Mouse (Mus musculus): Measurements from ENCODE around the gene Dhx32.

Dhx32 gene

DNA sequence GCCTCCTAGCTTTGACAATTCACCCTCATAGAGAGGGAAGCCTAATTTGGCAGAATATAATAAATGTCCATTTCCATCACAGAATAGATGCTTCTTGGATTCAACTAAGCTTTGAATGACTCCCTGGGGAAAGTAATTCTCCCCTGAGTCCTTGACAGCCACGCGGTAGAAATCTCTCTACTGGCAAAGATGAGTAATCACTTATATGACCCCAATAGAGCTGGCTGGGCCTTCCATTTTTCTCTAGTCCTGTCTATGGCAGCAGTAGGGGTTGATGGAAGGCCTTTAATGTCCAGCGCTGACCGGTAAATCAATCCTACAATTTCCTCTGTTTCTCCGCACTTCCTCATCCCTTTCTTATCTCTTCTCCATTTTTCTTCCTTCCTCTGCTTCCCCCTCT lies 7.3 kb downstream of the Dhx32 start:
- DNase-seq (ENCODE audit: low spot score in 2 of 2) = no peak

DNA sequence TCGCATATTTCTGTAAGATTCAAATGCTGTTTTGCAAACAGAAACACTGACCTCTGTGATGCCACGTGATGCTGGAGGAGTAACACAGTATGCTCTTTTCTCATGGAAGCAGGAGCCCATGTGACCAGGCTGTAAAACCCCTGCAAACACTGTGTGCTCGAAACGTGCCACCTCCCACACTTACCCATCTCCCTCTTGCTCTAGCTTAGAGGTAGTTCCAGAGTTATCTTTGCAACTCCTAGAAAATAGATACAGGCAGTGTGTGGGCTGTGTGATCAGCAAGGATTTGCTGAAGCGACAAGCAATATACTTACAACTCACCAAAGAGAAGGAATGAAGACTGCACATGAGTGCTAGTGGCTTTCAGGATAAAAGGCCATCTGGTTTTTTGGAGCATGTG lies 14.0 kb downstream of the Dhx32 start:
- DNase-seq (ENCODE audit: low spot score in 2 of 2) = no peak

DNA sequence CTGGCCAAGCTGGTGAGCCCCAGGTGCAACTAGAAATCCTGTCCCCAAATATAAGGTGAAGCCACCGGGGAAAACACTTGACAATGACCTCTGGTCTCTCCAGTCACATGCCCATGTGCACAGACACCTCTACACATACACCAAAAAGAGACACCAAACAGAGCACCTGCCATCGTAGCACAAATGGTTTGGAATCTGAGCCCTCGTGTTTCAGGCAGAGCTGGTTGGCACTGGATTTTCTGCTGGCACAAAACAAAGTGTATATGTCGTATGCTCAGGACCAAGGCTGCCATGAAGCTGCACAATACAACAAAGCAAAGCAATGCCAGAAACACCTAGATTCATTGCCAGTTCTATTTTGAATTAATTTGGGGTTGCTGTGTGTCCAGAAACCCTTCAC lies 14.5 kb downstream of the Dhx32 start:
- DNase-seq (ENCODE audit: low spot score in 2 of 2) = no peak

DNA sequence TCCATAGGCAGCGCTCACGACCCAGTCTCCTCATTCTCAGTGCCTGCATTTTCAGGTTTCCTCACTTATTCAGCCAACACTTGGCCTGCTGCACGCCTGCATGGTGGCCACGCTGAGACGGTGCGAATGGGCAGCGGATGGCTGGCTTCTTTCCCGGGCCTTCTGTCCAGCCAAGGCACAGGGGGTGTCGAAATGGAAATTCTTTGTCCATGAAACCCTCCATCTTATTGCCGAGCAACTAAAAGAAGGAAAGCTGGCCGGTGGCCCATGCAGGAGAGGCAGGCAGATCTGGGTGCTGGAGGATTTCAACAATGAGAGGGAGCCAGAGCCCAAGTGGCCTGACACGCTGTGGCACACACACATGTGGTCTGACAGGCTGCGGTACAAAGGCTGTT lies 16.7 kb downstream of the Dhx32 start:
- DNase-seq (ENCODE audit: low spot score in 2 of 2) = peak in 1 of 2 experiments; percentile 32

DNA sequence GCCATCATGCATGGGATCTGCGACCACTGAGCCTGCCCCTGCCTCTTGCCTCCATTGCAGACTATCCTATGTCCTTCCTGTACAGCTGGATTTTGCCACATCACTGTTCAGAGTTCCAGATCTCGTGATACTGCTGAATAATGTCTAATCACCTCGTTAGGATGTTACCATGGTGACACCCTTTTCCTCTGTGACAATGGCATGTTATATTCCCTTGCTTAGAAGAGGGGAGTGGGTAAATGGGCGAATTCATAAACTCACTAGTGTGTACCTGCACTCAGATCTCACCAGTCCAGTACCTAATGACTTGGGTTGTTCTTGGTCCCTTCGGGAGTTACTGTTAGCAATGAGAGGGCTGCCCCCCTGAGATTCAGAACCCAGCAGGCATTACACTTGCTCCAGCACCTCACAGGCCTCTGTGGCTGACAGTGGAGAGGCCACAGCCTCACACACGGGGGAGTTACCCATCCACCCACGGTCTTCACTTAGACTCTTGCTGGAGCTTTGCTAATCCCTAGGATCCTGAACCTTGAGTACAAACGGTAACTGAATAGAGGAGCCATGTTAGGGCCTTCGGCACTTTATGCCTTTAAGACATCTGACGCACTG lies 17.2 kb downstream of the Dhx32 start:
- no peak for DNase-seq (ENCODE audit: low spot score in 2 of 2)

DNA sequence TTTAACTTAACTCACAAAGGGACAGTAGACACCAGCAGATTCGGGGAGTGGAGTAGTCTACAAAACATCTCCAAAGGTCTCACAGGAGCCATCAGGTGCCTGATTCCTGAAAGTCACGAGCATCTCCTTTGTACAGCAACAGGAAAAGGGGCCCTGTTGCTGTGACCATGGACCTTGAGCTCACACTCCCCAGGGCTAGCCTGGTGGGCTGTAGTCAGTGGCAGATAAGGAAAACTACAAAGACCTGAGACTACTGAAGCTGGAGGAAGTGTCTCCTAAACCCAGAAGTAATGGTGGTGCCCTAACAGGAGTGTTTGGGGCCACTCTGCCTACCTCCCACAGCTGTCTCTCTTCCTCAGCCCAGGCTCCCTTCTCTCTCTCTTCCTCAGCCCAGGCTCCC lies 18.1 kb downstream of the Dhx32 start:
- no peak for DNase-seq (ENCODE audit: low spot score in 2 of 2)

DNA sequence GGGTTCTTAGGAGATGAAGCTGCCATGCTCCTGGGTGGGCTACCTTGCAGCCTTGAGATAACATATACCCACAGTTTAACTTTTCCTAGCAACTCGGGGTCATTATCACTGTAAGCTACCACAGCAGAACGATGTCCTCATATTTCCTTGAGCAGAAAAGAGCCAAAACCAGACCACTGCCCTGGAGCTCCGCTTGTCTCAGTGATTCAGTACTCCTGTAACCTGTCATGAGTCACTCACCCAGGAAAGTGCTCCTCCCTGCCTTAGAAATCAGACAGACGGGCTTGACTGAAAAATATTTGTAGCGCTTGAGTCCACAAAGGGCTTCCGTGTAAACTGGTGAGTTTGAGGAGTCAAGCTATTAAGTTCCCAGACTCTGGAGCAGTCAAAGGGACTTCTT lies 19.8 kb downstream of the Dhx32 start:
- DNase-seq (ENCODE audit: low spot score in 2 of 2) = no peak

DNA sequence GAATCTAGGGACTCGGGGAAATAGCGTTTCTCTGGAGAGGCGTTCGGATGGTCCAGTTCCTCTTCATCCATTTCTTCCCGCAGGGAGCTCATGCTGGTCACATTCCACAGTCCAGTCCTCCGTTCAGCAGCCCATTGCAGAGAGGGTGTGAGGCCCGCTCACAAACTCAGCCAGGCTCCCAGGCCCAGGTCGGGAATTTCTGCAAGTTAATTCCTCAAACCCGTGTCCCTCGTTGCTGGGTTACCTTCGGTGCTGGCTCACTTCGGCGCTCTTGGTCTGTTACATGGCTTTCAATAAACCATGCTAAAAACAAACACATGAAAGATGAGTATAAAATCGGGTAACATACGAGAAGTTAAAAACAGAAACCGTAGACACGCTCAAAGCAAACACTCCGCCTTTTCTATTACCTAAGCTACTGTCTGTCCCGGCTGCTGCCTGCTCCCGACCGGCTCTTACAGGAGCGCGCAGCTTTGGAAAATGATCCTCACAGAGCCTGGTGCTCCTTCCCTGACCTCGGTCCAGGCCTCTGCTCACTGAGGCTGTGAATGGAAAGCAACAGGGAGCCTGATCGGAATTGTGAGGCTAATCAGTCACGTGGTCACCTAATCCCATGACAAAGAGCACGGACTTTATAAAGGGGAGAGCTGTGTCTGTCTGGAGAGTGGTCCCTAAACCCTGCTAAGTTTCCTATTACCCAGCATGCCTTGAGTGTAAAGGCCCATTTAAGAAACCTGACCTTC lies 22.7 kb downstream of the Dhx32 start:
- DNase-seq (ENCODE audit: low spot score in 2 of 2) = no peak

DNA sequence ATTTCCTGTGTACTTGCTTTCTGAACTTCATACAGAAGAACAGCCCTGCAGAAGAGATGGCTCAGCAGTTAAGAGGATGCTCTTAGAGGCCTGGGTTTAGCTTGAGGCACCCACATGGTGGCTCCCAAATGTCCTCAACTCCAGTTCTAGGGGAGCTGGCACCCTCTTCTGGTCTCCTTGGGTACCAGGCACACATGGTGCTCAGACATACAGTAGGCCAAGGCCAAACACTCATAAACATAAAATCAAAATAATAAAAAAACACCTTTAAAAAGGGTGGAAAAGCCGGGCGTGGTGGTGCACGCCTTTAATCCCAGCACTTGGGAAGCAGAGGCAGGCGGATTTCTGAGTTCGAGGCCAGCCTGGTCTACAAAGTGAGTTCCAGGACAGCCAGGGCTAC lies 23.8 kb downstream of the Dhx32 start:
- DNase-seq (ENCODE audit: low spot score in 2 of 2) = no peak

DNA sequence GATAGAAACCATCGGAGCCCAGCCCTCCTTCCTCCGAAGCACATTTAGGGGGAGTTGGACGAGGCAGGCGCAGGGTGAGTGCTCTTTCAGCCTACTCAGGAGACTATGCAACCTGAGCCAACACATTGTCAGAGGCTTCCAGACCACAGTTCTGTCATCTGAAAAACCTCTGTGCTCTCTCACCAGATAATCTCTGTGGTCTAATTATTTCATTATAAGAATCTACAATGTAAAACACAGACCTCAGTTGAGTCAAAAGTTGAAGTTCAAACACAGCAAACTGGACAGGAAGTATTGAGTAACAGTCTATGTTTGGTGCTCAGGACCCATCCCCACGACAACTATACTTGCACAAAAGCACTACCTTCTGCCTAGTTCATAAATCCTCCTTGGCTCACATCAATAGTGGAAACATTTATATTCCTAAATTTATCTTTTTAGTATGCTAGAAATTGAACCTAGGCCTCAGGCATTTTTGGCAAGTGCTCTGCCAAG lies 24.5 kb downstream of the Dhx32 start:
- no peak for DNase-seq (ENCODE audit: low spot score in 2 of 2)

DNA sequence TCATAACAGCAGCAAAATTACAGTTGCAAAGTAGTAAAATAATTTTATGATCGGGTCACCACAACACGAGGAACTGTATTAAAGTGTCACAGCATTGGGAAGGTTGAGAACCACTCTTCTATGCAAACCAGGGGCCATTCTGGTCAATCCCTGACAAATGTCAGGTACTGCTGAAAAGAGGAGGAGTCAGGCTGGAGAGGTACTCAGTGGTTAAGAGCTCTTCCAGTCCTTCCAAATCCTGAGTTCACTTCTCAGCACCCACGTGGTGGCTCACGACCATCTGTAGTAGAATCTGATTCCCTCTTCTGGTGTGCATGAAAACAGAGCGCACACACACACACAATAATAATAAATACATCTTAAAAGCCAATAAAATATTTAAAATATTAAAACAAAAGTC lies 31.4 kb downstream of the Dhx32 start:
- DNase-seq (ENCODE audit: low spot score in 2 of 2) = no peak

DNA sequence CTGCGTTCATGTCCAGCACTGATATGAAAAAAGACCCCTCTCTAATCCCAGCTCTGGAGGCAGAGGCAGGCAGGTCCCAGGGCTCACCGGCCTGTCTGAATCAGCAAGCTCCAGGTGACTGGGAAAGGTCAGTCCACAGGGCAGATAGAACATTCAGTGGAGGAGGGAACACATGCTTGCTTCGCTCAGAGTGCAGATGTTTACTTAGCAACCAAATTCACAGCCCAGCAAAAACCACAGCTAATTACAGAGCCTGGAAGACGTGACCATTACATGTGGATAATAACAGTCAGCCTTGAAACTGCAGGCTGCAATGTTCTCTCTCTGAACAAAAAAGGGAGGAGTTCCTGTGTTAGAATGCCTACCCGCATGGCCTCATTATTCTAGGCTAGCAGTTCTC lies 31.9 kb downstream of the Dhx32 start:
- DNase-seq (ENCODE audit: low spot score in 2 of 2) = no peak

DNA sequence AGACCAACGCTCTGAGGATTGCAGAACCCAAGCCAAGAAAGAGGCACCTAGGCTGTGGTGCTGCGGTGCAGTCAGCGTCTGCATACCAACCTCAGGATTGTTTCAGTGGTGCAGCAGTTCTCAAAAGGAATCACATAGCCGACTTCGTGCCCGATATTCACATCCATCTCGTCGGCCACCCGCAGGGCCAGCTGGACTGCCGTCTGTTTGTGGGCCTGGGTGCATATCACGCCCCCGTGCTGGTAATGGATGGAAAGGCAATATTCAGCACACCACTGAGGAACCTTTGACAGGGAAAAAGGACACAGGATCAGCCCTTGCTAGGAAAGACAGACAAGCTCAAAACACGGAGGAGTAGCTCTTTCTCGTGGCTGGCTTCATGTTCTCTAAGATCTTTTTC lies 33.8 kb downstream of the Dhx32 start:
- DNase-seq (ENCODE audit: low spot score in 2 of 2) = no peak

DNA sequence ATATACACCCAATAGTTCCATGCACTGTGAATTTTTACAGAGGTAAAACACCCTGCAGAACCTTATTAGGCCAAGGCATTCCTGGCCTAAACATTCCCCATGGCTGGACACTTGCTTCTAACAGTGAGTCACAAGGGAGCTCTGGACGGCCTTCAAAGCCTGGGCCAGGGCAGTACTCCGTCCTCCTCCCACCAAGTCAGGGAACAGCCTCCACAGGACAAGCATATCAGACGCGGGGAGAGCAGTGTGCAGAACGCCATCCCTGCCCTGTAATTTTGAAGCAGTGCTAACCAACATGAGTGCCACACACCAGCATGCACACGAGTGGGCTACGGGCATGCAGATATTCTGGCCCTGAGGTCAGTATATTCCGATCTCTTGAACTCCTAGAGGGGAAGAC lies 35.2 kb downstream of the Dhx32 start:
- no peak for DNase-seq (ENCODE audit: low spot score in 2 of 2)

DNA sequence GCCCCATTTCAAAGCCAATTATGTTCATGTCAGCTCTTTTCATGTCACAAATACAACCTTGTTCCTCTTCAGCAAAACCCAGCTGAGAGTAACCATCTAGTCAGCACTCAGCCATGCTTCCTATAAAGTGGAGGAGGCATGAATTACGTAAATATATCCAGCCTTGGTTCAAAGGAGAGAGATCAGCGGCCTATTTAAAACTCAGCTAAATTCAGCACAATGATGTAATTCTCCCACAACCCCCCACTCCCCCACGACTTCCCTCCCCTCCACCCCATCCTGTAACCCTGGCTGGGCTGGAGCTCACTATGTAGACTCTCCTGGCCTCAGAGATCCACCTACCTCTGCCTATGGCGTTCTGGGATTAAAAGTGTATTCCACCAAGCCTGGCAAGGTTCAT lies 37.8 kb downstream of the Dhx32 start:
- no peak for DNase-seq (ENCODE audit: low spot score in 2 of 2)

DNA sequence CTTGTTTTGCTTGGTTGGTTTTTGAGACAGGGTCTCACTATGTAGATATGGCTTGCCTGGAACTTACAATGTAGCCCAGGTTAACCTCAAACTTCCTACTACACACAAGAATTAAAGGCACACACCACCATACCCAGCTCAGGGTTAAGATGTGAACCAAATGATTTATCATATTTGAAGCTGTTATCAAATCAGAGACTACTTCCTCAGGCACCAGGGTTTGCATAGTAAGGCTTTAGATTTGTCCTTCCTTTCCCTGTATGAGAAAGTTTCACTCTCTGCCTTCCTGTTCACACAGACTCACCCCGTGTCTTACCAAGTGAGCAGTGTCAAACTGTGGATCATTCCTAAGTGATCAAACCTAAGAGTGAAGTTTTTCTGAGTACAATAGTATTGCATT lies 38.3 kb downstream of the Dhx32 start:
- DNase-seq (ENCODE audit: low spot score in 2 of 2) = no peak

DNA sequence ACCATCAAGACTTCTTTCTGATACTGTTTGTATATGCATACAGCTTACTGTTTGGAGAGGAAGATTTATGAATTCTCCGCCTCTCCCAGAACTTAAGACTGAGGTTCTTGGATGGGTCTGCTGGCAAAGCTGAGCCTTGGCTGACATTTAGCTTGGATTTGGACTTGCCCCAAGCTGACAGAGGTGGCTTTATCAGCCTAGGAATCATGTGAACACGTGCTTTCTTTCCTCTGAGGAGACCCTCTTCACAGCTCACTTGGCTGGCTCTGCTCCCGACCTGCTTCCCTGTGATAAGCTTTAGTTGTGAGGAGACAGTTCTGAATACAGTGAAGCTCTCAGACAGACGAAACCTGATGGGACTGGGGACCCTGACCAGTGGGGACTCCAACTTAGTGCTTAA lies 38.9 kb downstream of the Dhx32 start:
- no peak for DNase-seq (ENCODE audit: low spot score in 2 of 2)

DNA sequence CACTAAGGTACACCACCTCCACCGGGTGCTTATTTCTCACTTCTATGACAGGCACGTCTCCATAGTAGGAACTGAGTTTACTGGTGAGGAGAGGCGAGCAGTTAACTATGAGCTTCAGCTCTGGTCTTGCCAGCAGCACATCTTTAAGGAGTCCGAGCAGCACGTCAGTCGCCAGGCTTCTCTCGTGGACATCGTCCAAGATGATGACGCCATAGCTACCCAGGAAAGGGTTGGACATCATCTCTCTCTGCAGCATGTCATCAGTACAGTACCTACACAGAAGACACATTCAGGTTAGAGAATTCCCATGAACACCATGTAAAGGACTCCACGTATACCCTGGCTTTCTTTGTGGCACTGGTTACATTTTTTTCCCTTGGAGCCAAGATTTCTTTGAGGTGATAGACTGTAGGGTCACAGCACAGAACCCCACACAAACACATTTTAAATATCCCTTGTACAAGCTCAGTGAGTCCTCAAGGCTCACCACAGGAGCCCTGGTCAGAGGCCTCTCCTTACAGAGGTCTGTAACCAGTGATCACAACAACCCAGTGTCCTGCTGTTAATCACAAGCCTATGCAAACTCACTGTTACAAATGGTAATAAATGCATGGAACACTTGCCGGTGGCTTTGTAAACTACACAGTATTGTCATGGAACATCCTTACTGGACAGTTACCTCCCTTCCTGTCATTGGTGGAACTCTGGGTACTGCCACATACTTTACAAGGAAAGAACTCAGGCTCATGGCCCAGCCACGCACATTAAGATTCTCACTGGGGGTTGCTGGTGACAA lies 39.8 kb downstream of the Dhx32 start:
- DNase-seq (ENCODE audit: low spot score in 2 of 2) = no peak

DNA sequence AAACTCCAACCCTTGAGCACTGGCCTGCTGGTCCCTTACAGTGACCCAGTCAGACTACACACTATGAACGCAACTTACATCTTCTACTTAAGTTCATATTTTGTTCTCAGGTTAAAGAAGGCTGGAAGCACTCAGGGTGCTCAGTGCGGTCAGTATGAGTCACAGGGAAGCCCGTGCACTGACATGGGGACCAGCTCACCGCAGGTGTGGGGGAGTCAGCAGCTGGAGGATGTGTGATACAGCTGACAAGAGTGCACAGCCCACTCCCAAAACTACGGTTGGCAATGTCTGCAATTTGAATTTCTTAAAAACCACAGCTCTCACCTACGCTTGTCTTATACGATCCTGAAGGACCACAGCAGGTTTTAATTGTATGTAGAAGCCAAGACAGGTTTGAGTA lies 42.0 kb downstream of the Dhx32 start:
- DNase-seq (ENCODE audit: low spot score in 2 of 2) = no peak

DNA sequence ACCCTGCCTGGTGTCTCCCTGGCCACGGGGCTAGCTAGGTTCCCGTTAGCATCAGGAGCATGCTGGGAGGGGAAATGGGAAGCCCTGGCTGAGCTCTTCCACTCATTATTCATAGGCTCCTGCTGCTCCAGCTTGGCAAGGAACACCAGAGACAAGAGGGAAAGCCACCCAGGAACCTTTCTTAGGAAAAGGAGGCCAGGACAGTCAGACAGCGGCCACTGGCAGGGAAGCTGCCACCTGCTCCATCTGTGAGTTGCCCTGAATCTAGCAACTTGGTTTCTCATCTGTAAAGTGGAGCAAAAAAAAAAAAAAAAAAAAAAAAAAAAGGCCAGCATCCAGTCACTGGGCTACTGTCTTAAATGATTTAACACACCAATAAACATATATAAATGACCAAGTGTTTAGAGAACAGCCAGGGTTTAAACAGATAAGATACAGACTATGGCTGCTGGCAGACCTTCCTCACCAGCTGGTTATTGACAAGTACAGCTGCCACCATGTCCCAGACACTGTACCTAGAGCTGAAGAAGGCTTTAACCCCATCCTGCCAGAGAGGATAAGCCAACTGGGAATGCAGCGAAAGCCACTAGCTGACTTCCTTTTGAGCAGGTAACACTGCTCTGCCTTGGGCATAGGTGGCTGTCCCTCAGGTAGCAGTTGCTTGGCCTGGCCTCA lies 50.4 kb downstream of the Dhx32 start:
- DNase-seq (ENCODE audit: low spot score in 2 of 2) = no peak

DNA sequence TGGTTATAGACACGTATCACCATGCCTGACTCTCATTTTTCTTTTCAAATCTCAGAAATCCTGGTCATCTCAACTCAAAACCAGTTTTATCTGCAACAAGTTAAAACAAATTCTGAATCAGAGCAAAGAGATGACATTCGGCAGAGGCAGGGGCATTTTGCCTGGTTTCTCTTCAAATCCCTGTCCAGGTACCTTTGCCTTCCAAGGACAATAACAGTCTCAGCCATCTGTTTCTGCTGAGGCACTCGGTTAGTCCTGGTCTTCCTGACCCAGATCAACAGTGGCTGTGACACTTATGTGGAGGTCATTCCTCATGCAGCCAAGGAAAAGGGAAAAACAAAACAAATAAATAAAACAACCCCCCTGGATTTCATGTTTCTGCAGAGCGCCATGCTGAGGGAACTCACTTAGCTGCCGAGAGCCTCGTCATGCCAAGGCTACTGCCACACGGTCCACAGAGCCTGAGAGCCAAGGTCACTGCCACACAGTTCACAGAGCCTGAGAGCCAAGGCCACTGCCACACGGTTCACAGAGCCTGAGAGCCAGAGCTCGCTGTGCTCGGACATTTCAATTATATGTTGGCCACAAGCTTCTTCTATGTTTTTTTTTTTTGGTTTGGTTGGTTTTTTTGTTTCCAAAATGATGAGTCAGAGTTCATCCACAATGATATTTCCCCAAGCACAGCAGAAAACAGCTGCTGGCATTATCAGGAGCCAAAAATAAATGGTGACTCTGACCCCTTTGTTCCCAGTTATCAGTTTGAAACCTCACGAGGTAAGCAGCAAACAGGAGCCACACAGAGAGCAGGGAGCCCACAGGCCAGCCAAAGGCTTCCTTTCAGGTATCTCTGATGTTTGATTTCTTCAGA lies 52.0 kb downstream of the Dhx32 start:
- DNase-seq (ENCODE audit: low spot score in 2 of 2) = no peak
